Mouse (Mus musculus) C2C12 (cell line): ENCODE measurements around the gene Bhmt. TPM values are rescaled to one million over a fixed set of nuclear protein-coding genes. Genes with fewer than 3 reads are reported as not detected.

Experiments used
- H3K27me3 ChIP-seq: one replicate; pipeline ENCODE4 v1.6.1; 2011; ENCODE audit not compliant: control insufficient read depth, insufficient read depth, insufficient read length
- H3K36me3 ChIP-seq: one replicate; pipeline ENCODE4 v1.6.1; 2011; ENCODE audit not compliant: control insufficient read depth, insufficient read depth
- H3K4me3 ChIP-seq: one replicate; pipeline ENCODE4 v1.5.1; 2011; ENCODE audit warnings: mild to moderate bottlenecking, control low read depth; ENCODE audit not compliant: poor library complexity, insufficient read depth, severe bottlenecking
- H3K79me2 ChIP-seq: one replicate; pipeline ENCODE4 v1.6.1; 2011; ENCODE audit not compliant: control insufficient read depth, insufficient read depth
- H3K79me3 ChIP-seq: one replicate; pipeline ENCODE4 v1.6.1; 2011; ENCODE audit warnings: low read depth, control low read depth
- H3ac ChIP-seq: one replicate; pipeline ENCODE3; 2011; ENCODE audit warnings: low read depth; ENCODE audit not compliant: control insufficient read depth, insufficient read length
- CEBPB ChIP-seq: IDR thresholded peaks from one replicate; pipeline ENCODE4 v1.6.1; 2011; ENCODE audit warnings: low read depth, mild to moderate bottlenecking, control low read depth, moderate library complexity
- CTCF ChIP-seq: IDR thresholded peaks from one replicate; pipeline ENCODE4 v1.5.1; 2011; ENCODE audit not compliant: control insufficient read depth, insufficient read depth, insufficient read length
- FOSL1 ChIP-seq: IDR thresholded peaks from one replicate; pipeline ENCODE4 v1.8.0; 2011; ENCODE audit warnings: mild to moderate bottlenecking, low read length; ENCODE audit not compliant: poor library complexity, insufficient read depth, severe bottlenecking
- MAX ChIP-seq: IDR thresholded peaks from one replicate; pipeline ENCODE4 v1.6.1; 2011; ENCODE audit warnings: mild to moderate bottlenecking, control low read depth
- MYOD1 ChIP-seq: IDR thresholded peaks from one replicate; pipeline ENCODE4 v1.6.1; 2011; ENCODE audit warnings: low read depth; ENCODE audit not compliant: control insufficient read depth, insufficient read length
- MYOG ChIP-seq: IDR thresholded peaks from one replicate; pipeline ENCODE4 v1.6.1; 2011; ENCODE audit not compliant: control insufficient read depth, insufficient read length; ENCODE audit errors: extremely low read depth
- USF1 ChIP-seq: IDR thresholded peaks from one replicate; pipeline ENCODE4 v1.6.1; 2011; ENCODE audit warnings: low read depth, mild to moderate bottlenecking, control low read depth, moderate library complexity
- polyA plus RNA-seq: library from polyadenylated mRNA; unstranded; fragments of >200 nt; fragmentation: generic; extraction: Trizol; gene quantifications from one replicate; pipeline ENCODE4 v1.2.1, GENCODE M21; 2012; ENCODE audit warnings: missing spikeins

Bhmt gene
- polyA plus RNA-seq, 1 experiment: not detected

GRCm38 (mm10) chr13:93673296-93673695 lies 35.5 kb upstream of the Bhmt start:
- Histone ChIP-seq H3ac (no peak overlapping the region), H3K27me3 (no peaks in the 10 kb centered on the region), H3K4me3 (no peak overlapping the region), H3K79me2 (no peaks in the 10 kb centered on the region), H3K79me3 (no peaks in the 10 kb centered on the region), H3K36me3 (no peaks in the 10 kb centered on the region)
- TF ChIP-seq FOSL1: no peak
- TF ChIP-seq USF1: no peak
- no peak for TF ChIP-seq MAX

GRCm38 (mm10) chr13:93672371-93672770 lies 34.6 kb upstream of the Bhmt start:
- Histone ChIP-seq H3ac (no peak overlapping the region), H3K4me3 (no peak overlapping the region), H3K36me3 (no peaks in the 10 kb centered on the region), H3K27me3 (no peaks in the 10 kb centered on the region), H3K79me2 (no peaks in the 10 kb centered on the region), H3K79me3 (no peaks in the 10 kb centered on the region)
- no peak for TF ChIP-seq MYOG
- no peak for TF ChIP-seq USF1
- no peak for TF ChIP-seq CEBPB
- no peak for TF ChIP-seq FOSL1
- TF ChIP-seq MAX: no peak
- no peak for TF ChIP-seq CTCF
- TF ChIP-seq MYOD1: no peak

DNA sequence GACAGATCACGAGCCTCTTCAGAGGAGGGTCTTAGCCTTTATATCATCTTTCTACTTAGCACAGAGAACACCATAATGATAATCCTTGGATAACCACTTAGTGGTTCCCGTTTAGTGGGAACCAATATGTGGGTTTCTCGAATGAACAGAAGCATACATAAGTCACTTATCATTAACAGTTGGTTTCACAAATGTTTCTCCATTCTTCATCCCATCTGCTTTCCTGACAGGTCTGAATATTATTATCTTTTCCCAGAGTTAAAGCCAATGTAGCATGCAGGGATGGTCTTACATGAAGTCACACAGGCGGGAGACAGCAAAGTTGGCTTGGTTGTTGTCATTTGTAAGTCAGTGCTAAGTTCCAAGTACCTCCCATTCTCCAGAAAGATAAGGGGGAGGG lies 29.8 kb upstream of the Bhmt start:
- H3K4me3 ChIP-seq: no peak overlapping the region
- H3K79me2 ChIP-seq: no peaks in the 10 kb centered on the region

DNA sequence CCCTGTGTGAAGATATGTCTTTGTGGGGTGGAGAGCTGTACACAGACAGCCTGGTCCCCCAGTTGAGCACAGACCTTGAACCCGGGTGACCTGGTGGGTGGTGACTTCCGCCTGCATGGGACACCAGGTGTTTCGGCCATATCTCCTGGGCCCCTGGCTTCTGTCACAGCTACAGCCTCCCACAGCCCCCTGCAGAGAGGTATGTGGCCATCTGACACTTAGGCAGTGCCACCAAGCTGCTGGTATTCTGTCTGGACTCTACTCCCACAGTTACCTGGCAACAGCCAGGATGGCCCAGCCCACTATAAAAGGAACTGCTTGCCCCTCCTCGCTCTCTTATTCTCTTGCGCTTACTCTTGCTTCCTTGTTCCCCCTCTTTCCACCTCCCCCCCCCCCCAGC lies 20.2 kb upstream of the Bhmt start:
- no peak for TF ChIP-seq MAX
- Histone ChIP-seq H3K79me2 (no peaks in the 10 kb centered on the region), H3K79me3 (no peaks in the 10 kb centered on the region), H3K4me3 (no peak overlapping the region), H3ac (no peak overlapping the region), H3K36me3 (no peaks in the 10 kb centered on the region), H3K27me3 (no peaks in the 10 kb centered on the region)

More for the DNA sequence above, 29.8 kb upstream of the Bhmt start:
- Histone ChIP-seq H3ac (no peak overlapping the region), H3K79me3 (no peaks in the 10 kb centered on the region), H3K36me3 (no peaks in the 10 kb centered on the region), H3K27me3 (no peaks in the 10 kb centered on the region)
- TF ChIP-seq MYOG (no peak), MYOD1 (no peak), FOSL1 (no peak), USF1 (no peak), MAX (no peak), CTCF (no peak), CEBPB (no peak)

DNA sequence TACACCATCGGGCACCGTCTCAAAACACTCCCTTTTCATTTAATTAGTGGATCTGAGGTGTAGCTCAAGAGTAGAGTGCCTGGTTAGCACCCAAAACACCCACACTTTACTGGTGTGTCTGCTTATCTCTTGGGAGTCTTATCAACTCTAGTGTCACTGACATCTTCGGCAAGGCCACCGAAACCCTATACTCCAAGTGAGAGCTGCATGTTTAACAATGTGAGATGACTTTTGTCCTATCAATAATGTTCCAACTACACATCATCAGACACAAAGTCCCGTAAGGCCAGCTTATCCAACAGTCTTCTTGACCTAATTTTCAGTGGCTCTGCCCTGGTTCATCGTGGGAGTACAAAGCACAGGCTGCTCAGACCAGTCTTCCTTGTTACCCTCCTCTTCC lies 15.6 kb upstream of the Bhmt start:
- H3K27me3 ChIP-seq: no peaks in the 10 kb centered on the region
- H3K4me3 ChIP-seq: no peak overlapping the region
- no peaks in the 10 kb centered on the region for H3K79me2 ChIP-seq
- H3K79me3 ChIP-seq: no peaks in the 10 kb centered on the region
- H3ac ChIP-seq: no peak overlapping the region
- no peaks in the 10 kb centered on the region for H3K36me3 ChIP-seq
- TF ChIP-seq MYOG: no peak
- no peak for TF ChIP-seq CTCF
- TF ChIP-seq MYOD1: no peak
- no peak for TF ChIP-seq MAX
- TF ChIP-seq CEBPB: no peak
- TF ChIP-seq USF1: no peak

- no peak for TF ChIP-seq CTCF
- TF ChIP-seq MYOD1: no peak
- no peak for TF ChIP-seq USF1
- no peak for TF ChIP-seq CEBPB
- no peak for TF ChIP-seq MAX
- no peak for TF ChIP-seq MYOG
- no peak for TF ChIP-seq FOSL1
- H3ac ChIP-seq: no peak overlapping the region
- no peaks in the 10 kb centered on the region for H3K36me3 ChIP-seq
- H3K79me3 ChIP-seq: no peaks in the 10 kb centered on the region
- H3K4me3 ChIP-seq: no peak overlapping the region
- H3K79me2 ChIP-seq: no peaks in the 10 kb centered on the region
- no peaks in the 10 kb centered on the region for H3K27me3 ChIP-seq
These were observed 10.8 kb upstream of the Bhmt start for GRCm38 (mm10) chr13:93648387-93649130.
